Mouse (Mus musculus): Measurements from ENCODE around the gene Rexo1. TPM values are rescaled to one million over a fixed set of nuclear protein-coding genes. Genes with fewer than 3 reads are reported as not detected.

The Rexo1 gene
- total and polyA plus RNA-seq, 3 experiments = 14.3 to 148 (median 62.1) TPM

GRCm38 (mm10) chr10:80573944-80574343 is 12.6 kb upstream of the Rexo1 start:
- H3K27me3 ChIP-seq (ENCODE audit: insufficient read depth, low read length) = no peaks in the 10 kb centered on the region
- peaks cover 50% of the 10 kb centered on the region for H3K36me3 ChIP-seq (replicated peaks)
- TF ChIP-seq TAL1 (conservative IDR thresholded peaks at IDR 0.05; ENCODE audit: low read depth, low read length) (no peak), CTCF (IDR thresholded peaks at IDR 0.05; ENCODE audit: low read depth, low read length) (no peak), GATA2 (IDR thresholded peaks at IDR 0.05; ENCODE audit: borderline replicate concordance, low read depth, low read length) (no peak), POLR2AphosphoS5 (IDR thresholded peaks at IDR 0.05; ENCODE audit: insufficient replicate concordance, low read depth, low read length) (no peak), GATA1 (IDR thresholded peaks at IDR 0.05; ENCODE audit: borderline replicate concordance, low read length) (no peak)
- DNase-seq (ENCODE audit: low spot score) (no peak), ATAC-seq (ENCODE audit: extremely low read depth, insufficient number of reproducible peaks, low FRiP score, poor library complexity, severe bottlenecking) (no peak)
- peak overlapping the region; percentile 43; the same call in 1 of the 2 replicates for H3K4me3 ChIP-seq (ENCODE audit: low read depth, low read length)
- H3K9me3 ChIP-seq (replicated peaks) = no peaks in the 10 kb centered on the region
- peaks cover 92% of the 10 kb centered on the region for H3K4me1 ChIP-seq (ENCODE audit: insufficient read depth, low read depth, low read length)

GRCm38 (mm10) chr10:80572477-80572876 is 11.1 kb upstream of the Rexo1 start:
- TF ChIP-seq TAL1 (conservative IDR thresholded peaks at IDR 0.05; ENCODE audit: low read depth, low read length) = peak; percentile 29; the same call in 1 of the 2 replicates
- TF ChIP-seq POLR2AphosphoS5 (IDR thresholded peaks at IDR 0.05; ENCODE audit: insufficient replicate concordance, low read depth, low read length) = no peak
- no peaks in the 10 kb centered on the region for H3K27me3 ChIP-seq (ENCODE audit: insufficient read depth, low read length)
- no peaks in the 10 kb centered on the region for H3K9me3 ChIP-seq (replicated peaks)
- peaks cover 65% of the 10 kb centered on the region for H3K36me3 ChIP-seq (replicated peaks)
- peaks cover 92% of the 10 kb centered on the region for H3K4me1 ChIP-seq (ENCODE audit: insufficient read depth, low read depth, low read length)
- no peak for DNase-seq (ENCODE audit: low spot score)
- no peak for ATAC-seq (ENCODE audit: extremely low read depth, insufficient number of reproducible peaks, low FRiP score, poor library complexity, severe bottlenecking)
- peak overlapping the region; percentile 51; the same call in 1 of the 2 replicates for H3K4me3 ChIP-seq (ENCODE audit: low read depth, low read length)

GRCm38 (mm10) chr10:80570871-80571836 is 9.8 kb upstream of the Rexo1 start:
- H3K36me3 ChIP-seq (replicated peaks) = peaks cover 78% of the 10 kb centered on the region
- H3K4me1 ChIP-seq (ENCODE audit: insufficient read depth, low read depth, low read length) = peaks cover 97% of the 10 kb centered on the region
- no peaks in the 10 kb centered on the region for H3K27me3 ChIP-seq (ENCODE audit: insufficient read depth, low read length)
- peak overlapping the region; percentile 70 for H3K4me3 ChIP-seq (ENCODE audit: low read depth, low read length)
- DNase-seq (ENCODE audit: low spot score) (peak; percentile 75), ATAC-seq (ENCODE audit: extremely low read depth, insufficient number of reproducible peaks, low FRiP score, poor library complexity, severe bottlenecking) (peak; percentile 9)
- TF ChIP-seq POLR2AphosphoS5 (IDR thresholded peaks at IDR 0.05; ENCODE audit: insufficient replicate concordance, low read depth, low read length) = no peak
- TF ChIP-seq CTCF (IDR thresholded peaks at IDR 0.05; ENCODE audit: low read depth, low read length) = no peak
- TF ChIP-seq GATA1 (IDR thresholded peaks at IDR 0.05; ENCODE audit: borderline replicate concordance, low read length) = no peak
- TF ChIP-seq GATA2 (IDR thresholded peaks at IDR 0.05; ENCODE audit: borderline replicate concordance, low read depth, low read length) = no peak
- no peak for TF ChIP-seq TAL1 (conservative IDR thresholded peaks at IDR 0.05; ENCODE audit: low read depth, low read length)
- H3K9me3 ChIP-seq (replicated peaks) = no peaks in the 10 kb centered on the region

- no peak for DNase-seq (ENCODE audit: low spot score)
- H3K4me3 ChIP-seq (ENCODE audit: low read depth, low read length) = peak overlapping the region; percentile 70
- ATAC-seq (ENCODE audit: extremely low read depth, insufficient number of reproducible peaks, low FRiP score, poor library complexity, severe bottlenecking) = no peak
- H3K36me3 ChIP-seq (replicated peaks) = peaks cover 85% of the 10 kb centered on the region
- H3K27me3 ChIP-seq (ENCODE audit: insufficient read depth, low read length) = no peaks in the 10 kb centered on the region
- no peaks in the 10 kb centered on the region for H3K9me3 ChIP-seq (replicated peaks)
- H3K4me1 ChIP-seq (ENCODE audit: insufficient read depth, low read depth, low read length) = peaks cover 95% of the 10 kb centered on the region
- TF ChIP-seq GATA2 (IDR thresholded peaks at IDR 0.05; ENCODE audit: borderline replicate concordance, low read depth, low read length) = no peak
These were observed 9.1 kb upstream of the Rexo1 start for GRCm38 (mm10) chr10:80570419-80570818.

GRCm38 (mm10) chr10:80569664-80570066 is 8.3 kb upstream of the Rexo1 start:
- ATAC-seq (ENCODE audit: extremely low read depth, insufficient number of reproducible peaks, low FRiP score, poor library complexity, severe bottlenecking) (peak; percentile 84), DNase-seq (ENCODE audit: low spot score) (peak; percentile 91)
- Histone ChIP-seq H3K9me3 (replicated peaks) (no peaks in the 10 kb centered on the region), H3K4me1 (ENCODE audit: insufficient read depth, low read depth, low read length) (peaks cover 87% of the 10 kb centered on the region), H3K4me3 (ENCODE audit: low read depth, low read length) (peak overlapping the region; percentile 70), H3K36me3 (replicated peaks) (peaks cover 84% of the 10 kb centered on the region), H3K27me3 (ENCODE audit: insufficient read depth, low read length) (no peaks in the 10 kb centered on the region)
- TF ChIP-seq TAL1 (conservative IDR thresholded peaks at IDR 0.05; ENCODE audit: low read depth, low read length) (0 out of 2 replicates have a peak, but pooled peaks have one; percentile 8), POLR2AphosphoS5 (IDR thresholded peaks at IDR 0.05; ENCODE audit: insufficient replicate concordance, low read depth, low read length) (no peak)

- Histone ChIP-seq H3K4me1 (ENCODE audit: insufficient read depth, low read depth, low read length) (peaks cover 80% of the 10 kb centered on the region), H3K36me3 (replicated peaks) (peaks cover 84% of the 10 kb centered on the region), H3K4me3 (ENCODE audit: low read depth, low read length) (peak overlapping the region; percentile 70), H3K9me3 (replicated peaks) (no peaks in the 10 kb centered on the region), H3K27me3 (ENCODE audit: insufficient read depth, low read length) (no peaks in the 10 kb centered on the region)
- TF ChIP-seq CTCF (IDR thresholded peaks at IDR 0.05; ENCODE audit: low read depth, low read length) (no peak), POLR2AphosphoS5 (IDR thresholded peaks at IDR 0.05; ENCODE audit: insufficient replicate concordance, low read depth, low read length) (no peak), TAL1 (conservative IDR thresholded peaks at IDR 0.05; ENCODE audit: low read depth, low read length) (no peak), GATA2 (IDR thresholded peaks at IDR 0.05; ENCODE audit: borderline replicate concordance, low read depth, low read length) (no peak), GATA1 (IDR thresholded peaks at IDR 0.05; ENCODE audit: borderline replicate concordance, low read length) (no peak)
- DNase-seq (ENCODE audit: low spot score) = no peak
- ATAC-seq (ENCODE audit: extremely low read depth, insufficient number of reproducible peaks, low FRiP score, poor library complexity, severe bottlenecking) = no peak
These were observed 7.5 kb upstream of the Rexo1 start for GRCm38 (mm10) chr10:80568876-80569275.

Measured in G1E (cell line).